In the genomic region with DNA sequence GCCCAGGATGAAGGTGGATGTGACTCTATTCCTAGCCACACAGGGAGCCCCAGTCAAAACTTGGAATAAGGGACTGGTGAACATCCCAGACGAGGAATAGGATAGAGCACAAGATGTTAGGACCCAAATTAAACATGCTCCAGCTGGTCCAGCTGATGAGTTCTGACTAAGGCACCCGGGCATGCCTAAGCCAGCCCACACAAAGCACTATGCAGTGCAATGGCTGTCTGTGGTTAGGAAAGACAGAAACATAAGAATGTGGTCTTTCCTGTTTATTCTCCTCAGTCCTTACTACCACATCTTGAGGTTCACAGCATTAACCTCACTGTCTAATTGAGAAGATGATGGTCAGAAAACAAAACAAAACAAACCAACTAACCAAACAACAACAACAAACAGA, we compare ENCODE assay signal across 25 mouse cellular contexts. TPM values are rescaled to one million over a fixed set of nuclear protein-coding genes. Genes with fewer than 3 reads are reported as not detected.
DNase-seq lines count a peak whose midpoint lies in the region; ATAC-seq and TF ChIP-seq lines count a peak whose summit lies in the region.
"Had no signal": no experiment of that assay in that cellular context is flagged by ENCODE, and none has a peak within 500 bp of the region (broad histone marks: within the 10 kb centered on the region; RNA-seq: fewer than 3 reads in every experiment).

No protein-coding gene starts in this region.

- no peak for ATAC-seq in forebrain, embryonic 14.5 days
- ATAC-seq in forebrain, embryonic 11.5 days (replicated peaks; ENCODE audit: low FRiP score), result no peak
- ATAC-seq in midbrain, postnatal 0 days (ENCODE audit: low FRiP score), result no peak
- ATAC-seq: forebrain, embryonic 15.5 days; hindbrain, embryonic 16.5 days; midbrain, embryonic 15.5 days had no signal

- H3K4me1 ChIP-seq in embryonic fibroblast, embryonic 13.5 days (ENCODE audit: control insufficient read depth, insufficient read depth, low read length), result peaks cover 2% of the 10 kb centered on the region; the same call in 1 of the 2 replicates
- no peaks in the 10 kb centered on the region for H3K4me1 ChIP-seq in forebrain, embryonic 14.5 days (ENCODE audit: control insufficient read depth, insufficient read depth, low read length)
- no peaks in the 10 kb centered on the region for H3K4me1 ChIP-seq in forebrain, embryonic 11.5 days (replicated peaks; ENCODE audit: control insufficient read depth, insufficient read depth, low read length)
- no peaks in the 10 kb centered on the region for H3K4me1 ChIP-seq in midbrain, postnatal 0 days (ENCODE audit: insufficient read depth, low read length)
- H3K4me1 ChIP-seq: embryonic facial prominence, embryonic 12.5 days; forebrain, embryonic 15.5 days; hindbrain, embryonic 10.5 days; liver, embryonic 15.5 days; midbrain, embryonic 15.5 days; neural tube, embryonic 12.5 days had no signal

- H3K4me2 ChIP-seq in forebrain, embryonic 14.5 days (ENCODE audit: low read length), result no peak overlapping the region
- no peak overlapping the region for H3K4me2 ChIP-seq in forebrain, embryonic 11.5 days (ENCODE audit: low read depth, low read length, severe bottlenecking)
- H3K4me2 ChIP-seq in midbrain, postnatal 0 days (ENCODE audit: low read depth, low read length, poor library complexity, severe bottlenecking), result no peak overlapping the region
- H3K4me2 ChIP-seq: embryonic facial prominence, embryonic 12.5 days; forebrain, embryonic 15.5 days; liver, embryonic 15.5 days; lung, embryonic 14.5 days; midbrain, embryonic 15.5 days; neural tube, embryonic 12.5 days had no signal

- TF ChIP-seq CTCF in embryonic fibroblast, embryonic 13.5 days (IDR thresholded peaks at IDR 0.05; ENCODE audit: borderline replicate concordance, insufficient read depth, low read length), result no peak
- TF ChIP-seq CTCF in midbrain, postnatal 0 days (IDR thresholded peaks at IDR 0.05), result no peak

- WGBS in forebrain, embryonic 14.5 days, result 63% methylated on average over 2 of the region's 2 CpGs
- WGBS in forebrain, embryonic 11.5 days, result 60% methylated on average over 2 of the region's 2 CpGs
- WGBS in midbrain, postnatal 0 days, result 69% methylated on average over 2 of the region's 2 CpGs

- H3K9ac ChIP-seq in forebrain, embryonic 14.5 days (ENCODE audit: low read length), result no peak overlapping the region
- no peak overlapping the region for H3K9ac ChIP-seq in forebrain, embryonic 11.5 days (ENCODE audit: low read length)
- no peak overlapping the region for H3K9ac ChIP-seq in midbrain, postnatal 0 days (replicated peaks; ENCODE audit: low read length, poor library complexity, severe bottlenecking)
- H3K9ac ChIP-seq: embryonic facial prominence, embryonic 12.5 days; forebrain, embryonic 15.5 days; liver, embryonic 15.5 days; lung, embryonic 14.5 days; midbrain, embryonic 15.5 days; neural tube, embryonic 12.5 days had no signal

- TF ChIP-seq POLR2A in embryonic fibroblast, embryonic 13.5 days (IDR thresholded peaks at IDR 0.05; ENCODE audit: low read depth, low read length), result no peak

- peak; percentile 26 for DNase-seq in layer of hippocampus, adult 9-11 months
- no peak for DNase-seq in layer of hippocampus, adult 11-12 months (ENCODE audit: low spot score)
- peak; percentile 17 for DNase-seq in urinary bladder, postnatal 25 days (ENCODE audit: low spot score)
- no peak for DNase-seq in urinary bladder, postnatal 10 days (ENCODE audit: low spot score)
- DNase-seq in forebrain, embryonic 14.5 days (ENCODE audit: low spot score), result no peak
- DNase-seq in forebrain, embryonic 11.5 days (ENCODE audit: low spot score), result no peak
- no peak for DNase-seq in midbrain, postnatal 0 days (ENCODE audit: low spot score)
- DNase-seq: adrenal gland, adult 8-10 months; B cell, adult 2 months; cerebellum, adult 9-10 months; cerebellum, postnatal 36 days; heart, postnatal 14 days; kidney, adult 18-20 months; kidney, postnatal 4 days; lung, embryonic 14.5 days; lung, postnatal 14 days; right cerebral cortex, adult 18-20 months had no signal

- H3K9me3 ChIP-seq in forebrain, embryonic 14.5 days (replicated peaks; ENCODE audit: control insufficient read depth, low read length), result no peaks in the 10 kb centered on the region
- no peaks in the 10 kb centered on the region for H3K9me3 ChIP-seq in forebrain, embryonic 11.5 days (ENCODE audit: control insufficient read depth, low read length)
- H3K9me3 ChIP-seq in midbrain, postnatal 0 days (ENCODE audit: low read length), result no peaks in the 10 kb centered on the region
- H3K9me3 ChIP-seq: embryonic facial prominence, embryonic 12.5 days; forebrain, embryonic 15.5 days; hindbrain, embryonic 10.5 days; liver, embryonic 15.5 days; midbrain, embryonic 15.5 days; neural tube, embryonic 12.5 days had no signal

- peak overlapping the region; percentile 53; the same call in 1 of the 2 replicates for H3K27ac ChIP-seq in embryonic fibroblast, embryonic 13.5 days (ENCODE audit: insufficient read depth, low read length)
- no peak overlapping the region for H3K27ac ChIP-seq in forebrain, embryonic 14.5 days (ENCODE audit: low read depth, low read length)
- H3K27ac ChIP-seq in forebrain, embryonic 11.5 days (ENCODE audit: low read depth, low read length), result no peak overlapping the region
- H3K27ac ChIP-seq in midbrain, postnatal 0 days (ENCODE audit: low read depth, low read length), result no peak overlapping the region
- H3K27ac ChIP-seq: embryonic facial prominence, embryonic 12.5 days; forebrain, embryonic 15.5 days; hindbrain, embryonic 10.5 days; liver, embryonic 15.5 days; midbrain, embryonic 15.5 days; neural tube, embryonic 12.5 days had no signal

- H3K27me3 ChIP-seq in forebrain, embryonic 14.5 days (replicated peaks; ENCODE audit: control insufficient read depth, insufficient read depth, low read length), result no peaks in the 10 kb centered on the region
- no peaks in the 10 kb centered on the region for H3K27me3 ChIP-seq in forebrain, embryonic 11.5 days (ENCODE audit: control insufficient read depth, insufficient read depth, low read length)
- no peaks in the 10 kb centered on the region for H3K27me3 ChIP-seq in midbrain, postnatal 0 days (ENCODE audit: insufficient read depth, low read length)
- H3K27me3 ChIP-seq: embryonic facial prominence, embryonic 12.5 days; liver, embryonic 15.5 days; midbrain, embryonic 15.5 days; neural tube, embryonic 12.5 days had no signal

- H3K36me3 ChIP-seq in forebrain, embryonic 14.5 days (ENCODE audit: control insufficient read depth, insufficient read depth, low read length), result no peaks in the 10 kb centered on the region
- H3K36me3 ChIP-seq in forebrain, embryonic 11.5 days (ENCODE audit: control insufficient read depth, insufficient read depth, low read length), result no peaks in the 10 kb centered on the region
- no peaks in the 10 kb centered on the region for H3K36me3 ChIP-seq in midbrain, postnatal 0 days (ENCODE audit: insufficient read depth, low read length)
- H3K36me3 ChIP-seq: embryonic facial prominence, embryonic 12.5 days; forebrain, embryonic 15.5 days; hindbrain, embryonic 10.5 days; liver, embryonic 15.5 days; midbrain, embryonic 15.5 days; neural tube, embryonic 12.5 days had no signal

- H3K4me3 ChIP-seq in embryonic fibroblast, embryonic 13.5 days (ENCODE audit: insufficient read depth, low read length), result no peak overlapping the region
- H3K4me3 ChIP-seq in forebrain, embryonic 14.5 days (ENCODE audit: low read depth, low read length), result no peak overlapping the region
- H3K4me3 ChIP-seq in forebrain, embryonic 11.5 days (ENCODE audit: low read depth, low read length), result no peak overlapping the region
- no peak overlapping the region for H3K4me3 ChIP-seq in midbrain, postnatal 0 days (ENCODE audit: low read depth, low read length)
- H3K4me3 ChIP-seq: embryonic facial prominence, embryonic 12.5 days; forebrain, embryonic 15.5 days; hindbrain, embryonic 10.5 days; liver, embryonic 15.5 days; midbrain, embryonic 15.5 days; neural tube, embryonic 12.5 days had no signal

RNA-seq across cellular contexts. Expression of a gene that starts 35.7 kb away (rescaled TPM):
- 1.3 and 2.2 TPM in 2 replicates for polyA plus RNA-seq in embryonic fibroblast, embryonic 13.5 days (2011; ENCODE audit: insufficient read length, low read depth, missing spikeins)
- polyA plus RNA-seq in forebrain, embryonic 14.5 days (2014; fragmentation: Nextera tagmentation; extraction: Ambion mirVana), result 44.4 and 54.0 TPM in 2 replicates
- polyA plus RNA-seq in forebrain, embryonic 11.5 days (2014; fragmentation: Nextera tagmentation; extraction: Ambion mirVana), result 44.3 and 51.8 TPM in 2 replicates
- total RNA-seq in midbrain, postnatal 0 days (2014; rRNA removed), result 34.7 and 73.1 TPM in 2 replicates
- 71.7 and 78.6 TPM in 2 replicates for polyA plus RNA-seq in midbrain, postnatal 0 days (2015; fragmentation: Nextera tagmentation; extraction: Ambion mirVana)

Comparison
In these comparisons a context has a peak if more than half of its experiments do, and no peak if none do; other contexts are left out.
1. DNase-seq: peak in layer of hippocampus, adult 9-11 months (single experiment) and urinary bladder, postnatal 25 days (single experiment); none in layer of hippocampus, adult 11-12 months (single experiment), urinary bladder, postnatal 10 days (single experiment), forebrain, embryonic 14.5 days (single experiment), forebrain, embryonic 11.5 days (single experiment) and midbrain, postnatal 0 days (single experiment).
2. RNA of a gene that starts 35.7 kb away (polyA plus RNA-seq): 71.7 to 78.6 TPM in midbrain, postnatal 0 days, 44.3 to 51.8 TPM in forebrain, embryonic 11.5 days and 44.4 to 54.0 TPM in forebrain, embryonic 14.5 days; 1.3 to 2.2 TPM in embryonic fibroblast, embryonic 13.5 days; every median in the first group is over 10 times any median in the second.